Mouse (Mus musculus) liver, embryonic 14.5 days (tissue): ENCODE measurements around the gene Man1a.

Experiments
- CTCF ChIP-seq: IDR thresholded peaks from 2 replicates; pipeline ENCODE4 v1.5.1; 2016; ENCODE audit warnings: antibody characterized with exemption, low read depth, control low read depth
- EP300 ChIP-seq: IDR thresholded peaks from 2 replicates; pipeline ENCODE4 v1.6.1; 2016; ENCODE audit warnings: antibody characterized with exemption, low read depth

DNA sequence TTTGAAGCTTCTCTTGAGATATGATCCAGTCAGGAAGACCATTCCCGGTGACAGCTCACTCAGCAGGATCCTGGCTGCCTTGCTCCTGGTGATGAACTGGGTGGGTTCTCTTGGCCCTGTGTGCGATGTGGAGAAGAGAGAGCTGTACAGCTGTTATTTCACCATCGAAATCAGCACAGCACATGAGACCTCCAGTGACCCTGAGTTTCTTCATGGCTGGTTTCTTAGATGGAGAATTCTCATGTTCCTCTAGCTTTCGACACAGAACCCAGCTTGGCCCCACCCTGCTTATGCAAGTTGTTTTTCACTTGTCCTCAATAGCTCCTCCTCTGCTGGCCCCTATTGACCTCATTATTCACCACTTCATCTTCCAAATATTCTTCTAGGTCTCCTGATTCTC is 200.5 kb downstream of the Man1a start:
- TF ChIP-seq EP300 (no peak), CTCF (no peak)
